ENCODE assay signal across 7 mouse cellular contexts in the genomic region with DNA sequence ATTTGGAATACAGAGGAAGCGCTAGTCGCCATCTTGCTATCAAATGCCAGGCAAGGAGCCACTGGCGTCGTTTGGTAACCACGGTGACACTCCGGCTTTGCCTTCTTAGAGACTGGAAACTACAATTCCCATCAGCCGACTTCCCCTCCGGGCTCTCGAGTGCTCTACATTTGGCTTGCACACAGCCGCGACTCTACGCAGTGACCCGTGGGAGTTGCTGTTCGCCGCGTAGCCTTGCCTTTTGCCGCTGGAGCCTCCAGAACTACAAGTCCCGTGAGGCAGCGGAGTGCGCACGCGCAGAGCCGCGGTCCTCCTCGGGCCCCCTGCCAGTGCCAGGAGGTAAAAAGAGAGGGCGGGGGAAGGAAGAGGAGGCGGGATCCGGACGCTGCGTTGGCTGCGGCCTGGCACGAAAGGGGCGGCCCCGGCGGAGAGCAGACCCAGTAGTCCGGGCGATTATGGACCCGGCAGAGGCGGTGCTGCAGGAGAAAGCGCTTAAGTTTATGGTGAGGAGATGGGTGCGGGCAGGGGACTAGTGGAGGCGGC. TPM values are rescaled to one million over a fixed set of nuclear protein-coding genes. Genes with fewer than 3 reads are reported as not detected.
A peak's percentile ranks its signal among the peaks of the same experiment; 100 is the strongest.
DNase-seq lines count a peak whose midpoint lies in the region; ATAC-seq lines count a peak whose summit lies in the region.

Btrc (plus strand) TSS at position 351 of the 543 bp plus-strand sequence.

- no peaks in the 10 kb centered on the region for H3K27me3 ChIP-seq in embryonic facial prominence, embryonic 11.5 days (ENCODE audit: control insufficient read depth, insufficient read depth, low read length)
- H3K27me3 ChIP-seq in limb, embryonic 10.5 days (ENCODE audit: low read depth, poor library complexity, severe bottlenecking), result no peaks in the 10 kb centered on the region
- no peaks in the 10 kb centered on the region for H3K27me3 ChIP-seq in midbrain, embryonic 13.5 days

- peak within 1 kb of the TSS; percentile 85 for H3K9ac ChIP-seq in embryonic facial prominence, embryonic 11.5 days (replicated peaks; ENCODE audit: low read length)
- H3K9ac ChIP-seq in midbrain, embryonic 13.5 days (replicated peaks), result peak within 1 kb of the TSS; percentile 89

- DNase-seq in adrenal gland, postnatal 14 days, result peak; percentile 100
- DNase-seq in embryonic facial prominence, embryonic 11.5 days (ENCODE audit: low spot score), result peak; percentile 100
- DNase-seq in kidney, adult 11 months, result peak; percentile 100
- DNase-seq in limb, embryonic 10.5 days (ENCODE audit: low spot score), result peak; percentile 100
- peak; percentile 99 for DNase-seq in spleen, adult 12 weeks (ENCODE audit: low spot score)

- no peaks in the 10 kb centered on the region for H3K4me1 ChIP-seq in embryonic facial prominence, embryonic 11.5 days (ENCODE audit: control insufficient read depth, insufficient read depth, low read length)
- peaks cover 18% of the 10 kb centered on the region for H3K4me1 ChIP-seq in limb, embryonic 10.5 days
- H3K4me1 ChIP-seq in midbrain, embryonic 13.5 days (replicated peaks), result peaks cover 14% of the 10 kb centered on the region

- no peaks in the 10 kb centered on the region for H3K9me3 ChIP-seq in embryonic facial prominence, embryonic 11.5 days (replicated peaks; ENCODE audit: control insufficient read depth, low read length)
- no peaks in the 10 kb centered on the region for H3K9me3 ChIP-seq in limb, embryonic 10.5 days (replicated peaks)
- no peaks in the 10 kb centered on the region for H3K9me3 ChIP-seq in midbrain, embryonic 13.5 days

- H3K4me2 ChIP-seq in embryonic facial prominence, embryonic 11.5 days (ENCODE audit: low read depth, low read length), result peak within 1 kb of the TSS; percentile 72
- H3K4me2 ChIP-seq in midbrain, embryonic 13.5 days (replicated peaks), result peak within 1 kb of the TSS; percentile 79

- peak within 1 kb of the TSS; percentile 78 for H3K4me3 ChIP-seq in embryonic facial prominence, embryonic 11.5 days (ENCODE audit: low read depth, low read length)
- H3K4me3 ChIP-seq in limb, embryonic 10.5 days, result peak within 1 kb of the TSS; percentile 83
- peak within 1 kb of the TSS; percentile 84 for H3K4me3 ChIP-seq in midbrain, embryonic 13.5 days (replicated peaks)

- WGBS in embryonic facial prominence, embryonic 11.5 days, result under 1% methylated on average over 42 of the region's 42 CpGs
- WGBS in limb, embryonic 10.5 days, result 1% methylated on average over 42 of the region's 42 CpGs
- under 1% methylated on average over 41 of the region's 42 CpGs for WGBS in midbrain, embryonic 13.5 days

- H3K27ac ChIP-seq in embryonic facial prominence, embryonic 11.5 days (replicated peaks; ENCODE audit: low read depth, low read length), result peak within 1 kb of the TSS; percentile 85
- H3K27ac ChIP-seq in limb, embryonic 10.5 days, result peak within 1 kb of the TSS; percentile 92
- H3K27ac ChIP-seq in midbrain, embryonic 13.5 days, result peak within 1 kb of the TSS; percentile 96

- peak; percentile 98 for ATAC-seq in embryonic facial prominence, embryonic 11.5 days (replicated peaks; ENCODE audit: insufficient number of reproducible peaks, low FRiP score, low TSS enrichment, low read depth)
- ATAC-seq in granulocyte monocyte progenitor cell, adult 5-6 weeks (replicated peaks; ENCODE audit: poor library complexity, severe bottlenecking), result peak; percentile 97
- peak; percentile 99 for ATAC-seq in midbrain, embryonic 13.5 days

- no peaks in the 10 kb centered on the region for H3K36me3 ChIP-seq in embryonic facial prominence, embryonic 11.5 days (replicated peaks; ENCODE audit: control insufficient read depth, insufficient read depth, low read depth, low read length)
- H3K36me3 ChIP-seq in limb, embryonic 10.5 days, result peaks cover 17% of the 10 kb centered on the region
- H3K36me3 ChIP-seq in midbrain, embryonic 13.5 days, result 0 out of 2 replicates have a peak, but pooled peaks cover 6% of the 10 kb centered on the region

RNA-seq across cellular contexts. Expression of gene Btrc, which starts in this region (rescaled TPM):
- total RNA-seq in adrenal gland, postnatal 14 days (2021), result 27.3 and 28.5 TPM in 2 replicates
- 53.6 and 56.0 TPM in 2 replicates for polyA plus RNA-seq in embryonic facial prominence, embryonic 11.5 days (2014; fragmentation: Nextera tagmentation; extraction: Ambion mirVana)
- total RNA-seq in granulocyte monocyte progenitor cell, adult 5-6 weeks (2014; fragmentation: Nextera tagmentation), result 19.4 and 20.1 TPM in 2 replicates
- 16.0 and 17.6 TPM in 2 replicates for total RNA-seq in granulocyte monocyte progenitor cell, adult 5-6 weeks (2017)
- 45.0 and 53.4 TPM in 2 replicates for polyA plus RNA-seq in limb, embryonic 10.5 days (2016; fragmentation: Nextera tagmentation; extraction: Ambion mirVana)
- polyA plus RNA-seq in midbrain, embryonic 13.5 days (2015; fragmentation: Nextera tagmentation; extraction: Ambion mirVana), result 62.7 and 63.5 TPM in 2 replicates

Comparison
In these comparisons a context has a peak if more than half of its experiments do, and no peak if none do; other contexts are left out.
1. Peak in every context shown above with its lines: DNase-seq, ATAC-seq, H3K4me3 ChIP-seq and H3K27ac ChIP-seq.